Mouse (Mus musculus): ENCODE measurements around the gene Wbp2nl. TPM values are rescaled to one million over a fixed set of nuclear protein-coding genes. Genes with fewer than 3 reads are reported as not detected.
A peak's percentile ranks its signal among the peaks of the same experiment; 100 is the strongest.

Gene Wbp2nl
- total and polyA plus RNA-seq, 2 experiments from 2014 or later: 0.11 to 0.60 TPM

- Histone ChIP-seq H3K9me3 (ENCODE audit: low read length) (no peaks in the 10 kb centered on the region), H3K27ac (ENCODE audit: low read depth, low read length) (no peak overlapping the region), H3K4me1 (ENCODE audit: insufficient read depth, low read length) (peaks cover 12% of the 10 kb centered on the region), H3K36me3 (ENCODE audit: insufficient read depth, low read length) (no peaks in the 10 kb centered on the region), H3K27me3 (ENCODE audit: insufficient read depth, low read length) (peaks cover 9% of the 10 kb centered on the region; the same call in 1 of the 2 replicates), H3K4me3 (ENCODE audit: low read depth, low read length) (no peak overlapping the region), H3K9ac (replicated peaks; ENCODE audit: low read length, poor library complexity, severe bottlenecking) (no peak overlapping the region), H3K4me2 (ENCODE audit: low read depth, low read length, poor library complexity, severe bottlenecking) (no peak overlapping the region)
- no peak for TF ChIP-seq CTCF (IDR thresholded peaks at IDR 0.05)
- ATAC-seq (ENCODE audit: low FRiP score): no peak
- 81% methylated on average over 5 of the region's 5 CpGs for WGBS
- DNase-seq (ENCODE audit: low spot score): no peak
These were observed 43.8 kb downstream of the Wbp2nl start for GRCm38 (mm10) chr15:82342543-82342935.

GRCm38 (mm10) chr15:82343368-82344287 is 44.9 kb downstream of the Wbp2nl start:
- no peak overlapping the region for H3K9ac ChIP-seq (replicated peaks; ENCODE audit: low read length, poor library complexity, severe bottlenecking)
- peaks cover 7% of the 10 kb centered on the region; the same call in 1 of the 2 replicates for H3K4me1 ChIP-seq (ENCODE audit: insufficient read depth, low read length)
- H3K9me3 ChIP-seq (ENCODE audit: low read length): no peaks in the 10 kb centered on the region
- no peak for TF ChIP-seq CTCF (IDR thresholded peaks at IDR 0.05)
- ATAC-seq (ENCODE audit: low FRiP score) (no peak), DNase-seq (ENCODE audit: low spot score) (no peak)
- H3K27ac ChIP-seq (ENCODE audit: low read depth, low read length): no peak overlapping the region
- H3K4me3 ChIP-seq (ENCODE audit: low read depth, low read length): no peak overlapping the region
- H3K4me2 ChIP-seq (ENCODE audit: low read depth, low read length, poor library complexity, severe bottlenecking): no peak overlapping the region
- 90% methylated on average over 27 of the region's 27 CpGs for WGBS
- peaks cover 10% of the 10 kb centered on the region for H3K36me3 ChIP-seq (ENCODE audit: insufficient read depth, low read length)
- H3K27me3 ChIP-seq (ENCODE audit: insufficient read depth, low read length): peaks cover 9% of the 10 kb centered on the region; the same call in 1 of the 2 replicates

- DNase-seq (ENCODE audit: low spot score): no peak
- Histone ChIP-seq H3K9ac (replicated peaks; ENCODE audit: low read length, poor library complexity, severe bottlenecking) (no peak overlapping the region), H3K4me3 (ENCODE audit: low read depth, low read length) (no peak overlapping the region), H3K27me3 (ENCODE audit: insufficient read depth, low read length) (peaks cover 9% of the 10 kb centered on the region; the same call in 1 of the 2 replicates), H3K36me3 (ENCODE audit: insufficient read depth, low read length) (peaks cover 23% of the 10 kb centered on the region), H3K27ac (ENCODE audit: low read depth, low read length) (no peak overlapping the region), H3K9me3 (ENCODE audit: low read length) (no peaks in the 10 kb centered on the region), H3K4me2 (ENCODE audit: low read depth, low read length, poor library complexity, severe bottlenecking) (no peak overlapping the region), H3K4me1 (ENCODE audit: insufficient read depth, low read length) (peaks cover 7% of the 10 kb centered on the region; the same call in 1 of the 2 replicates)
- no peak for ATAC-seq (ENCODE audit: low FRiP score)
- WGBS: 91% methylated on average over 6 of the region's 6 CpGs
- TF ChIP-seq CTCF (IDR thresholded peaks at IDR 0.05): no peak
These were observed 46.2 kb downstream of the Wbp2nl start for GRCm38 (mm10) chr15:82344971-82345370.

- no peak for TF ChIP-seq CTCF (IDR thresholded peaks at IDR 0.05)
- H3K9ac ChIP-seq (replicated peaks; ENCODE audit: low read length, poor library complexity, severe bottlenecking): peak overlapping the region; percentile 75
- peaks cover 7% of the 10 kb centered on the region; the same call in 1 of the 2 replicates for H3K4me1 ChIP-seq (ENCODE audit: insufficient read depth, low read length)
- peak overlapping the region; percentile 58 for H3K4me3 ChIP-seq (ENCODE audit: low read depth, low read length)
- ATAC-seq (ENCODE audit: low FRiP score) (peak; percentile 98), DNase-seq (ENCODE audit: low spot score) (peak; percentile 99)
- H3K36me3 ChIP-seq (ENCODE audit: insufficient read depth, low read length): peaks cover 28% of the 10 kb centered on the region
- H3K27me3 ChIP-seq (ENCODE audit: insufficient read depth, low read length): peaks cover 2% of the 10 kb centered on the region; the same call in 1 of the 2 replicates
- whole genome bisulfite sequencing: under 1% methylated on average over 51 of the region's 51 CpGs
- H3K4me2 ChIP-seq (ENCODE audit: low read depth, low read length, poor library complexity, severe bottlenecking): peak overlapping the region; percentile 63
- H3K9me3 ChIP-seq (ENCODE audit: low read length): no peaks in the 10 kb centered on the region
- peak overlapping the region; percentile 92 for H3K27ac ChIP-seq (ENCODE audit: low read depth, low read length)
These were observed 47.2 kb downstream of the Wbp2nl start for GRCm38 (mm10) chr15:82345820-82346470.

GRCm38 (mm10) chr15:82346580-82347302 is 48.0 kb downstream of the Wbp2nl start:
- H3K27ac ChIP-seq (ENCODE audit: low read depth, low read length): peak overlapping the region; percentile 92
- peak overlapping the region; percentile 75 for H3K9ac ChIP-seq (replicated peaks; ENCODE audit: low read length, poor library complexity, severe bottlenecking)
- H3K4me3 ChIP-seq (ENCODE audit: low read depth, low read length): peak overlapping the region; percentile 58
- peaks cover 7% of the 10 kb centered on the region; the same call in 1 of the 2 replicates for H3K4me1 ChIP-seq (ENCODE audit: insufficient read depth, low read length)
- no peak for DNase-seq (ENCODE audit: low spot score)
- peak; percentile 50 for TF ChIP-seq CTCF (IDR thresholded peaks at IDR 0.05)
- H3K9me3 ChIP-seq (ENCODE audit: low read length): no peaks in the 10 kb centered on the region
- ATAC-seq (ENCODE audit: low FRiP score): no peak
- WGBS: 55% methylated on average over 14 of the region's 14 CpGs
- H3K4me2 ChIP-seq (ENCODE audit: low read depth, low read length, poor library complexity, severe bottlenecking): peak overlapping the region; percentile 63
- H3K27me3 ChIP-seq (ENCODE audit: insufficient read depth, low read length): no peaks in the 10 kb centered on the region
- peaks cover 28% of the 10 kb centered on the region for H3K36me3 ChIP-seq (ENCODE audit: insufficient read depth, low read length)
